Mouse (Mus musculus) stomach, postnatal 0 days (tissue): ENCODE measurements at regions not wholly inside any gene's neighbourhood (a gene's known extent, or its start where the extent isn't known, plus 50 kb on each side); places are given as distances from the start of the nearest gene placed in this dataset.

Experiments used
- ATAC-seq: fragments of 200-750 bp; cut with Nextera tagmentation; 2 replicates; pipeline ENCODE4 v1.8.0; 2017; ENCODE audit not compliant: low FRiP score, low TSS enrichment
- DNase-seq: peaks from one replicate; pipeline ENCODE4 v3.0.0-alpha.2; 2016; ENCODE audit warnings: low spot score
- H3K27ac ChIP-seq: fragments of 300-500 bp; sonication (generic); replicated peaks from 2 replicates; pipeline ENCODE4 v1.5.1; 2014; ENCODE audit warnings: mild to moderate bottlenecking, control low read depth
- H3K27me3 ChIP-seq: fragments of 300-500 bp; sonication (generic); 2 replicates; pipeline ENCODE4 v1.6.1; 2014; ENCODE audit warnings: low read length; ENCODE audit not compliant: control insufficient read depth, insufficient read depth
- H3K36me3 ChIP-seq: fragments of 300-500 bp; sonication (generic); 2 replicates; pipeline ENCODE4 v1.6.1; 2014; ENCODE audit warnings: low read length, mixed read lengths; ENCODE audit not compliant: control insufficient read depth, insufficient read depth
- H3K4me1 ChIP-seq: fragments of 300-500 bp; sonication (generic); replicated peaks from 2 replicates; pipeline ENCODE4 v1.6.1; 2014; ENCODE audit warnings: antibody characterized with exemption; ENCODE audit not compliant: control insufficient read depth, insufficient read depth
- H3K4me2 ChIP-seq: fragments of 300-500 bp; sonication (generic); replicated peaks from 2 replicates; pipeline ENCODE4 v1.6.1; 2014; ENCODE audit warnings: low read depth, mild to moderate bottlenecking, control low read depth, moderate library complexity
- H3K4me3 ChIP-seq: fragments of 300-500 bp; sonication (generic); 2 replicates; pipeline ENCODE4 v1.5.1; 2014; ENCODE audit warnings: low read depth, low read length, control low read depth
- H3K9ac ChIP-seq: fragments of 300-500 bp; sonication (generic); 2 replicates; pipeline ENCODE4 v1.6.1; 2014; ENCODE audit warnings: mild to moderate bottlenecking, low read length, control low read depth, mixed read lengths
- H3K9me3 ChIP-seq: fragments of 300-500 bp; sonication (generic); 2 replicates; pipeline ENCODE4 v1.6.1; 2016; ENCODE audit warnings: low read length; ENCODE audit not compliant: control insufficient read depth
- CTCF ChIP-seq: IDR thresholded peaks from 2 replicates; pipeline ENCODE4 v1.5.1; 2016; ENCODE audit warnings: antibody characterized with exemption, low read depth, mild to moderate bottlenecking, moderate library complexity
- EP300 ChIP-seq: optimal IDR thresholded peaks from 2 replicates; pipeline ENCODE3; 2016; ENCODE audit warnings: antibody characterized with exemption
- WGBS: fragments of 180-500 bp; shearing (Covaris S2); extraction: QIAGEN DNeasy Blood & Tissue Kit; methylation state at CpG from one replicate; pipeline ENCODE4 v1.1.7; 2014; 5-methylcytosine and 5-hydroxymethylcytosine counted together

DNA sequence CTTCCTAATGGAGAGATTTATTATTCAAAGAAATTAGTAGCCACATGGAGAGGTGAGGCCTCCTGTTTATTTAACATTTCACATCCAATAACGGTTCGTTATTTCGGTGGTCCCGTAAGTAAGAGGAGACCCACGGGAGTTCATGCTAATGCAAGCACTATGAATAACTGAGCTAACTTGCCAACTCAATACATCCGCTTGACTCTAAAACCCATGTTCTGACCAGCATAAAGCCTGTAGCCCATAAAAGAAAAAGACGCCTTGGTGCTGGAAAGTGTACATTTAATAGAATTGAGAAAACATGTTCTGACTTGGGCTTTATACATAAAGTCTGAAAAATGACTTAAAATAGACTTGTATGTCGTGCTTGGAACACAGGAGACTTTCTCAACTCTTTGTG lies 198.1 kb upstream of the Dkk2 start:
- Histone ChIP-seq H3K9me3 (no peaks in the 10 kb centered on the region), H3K36me3 (no peaks in the 10 kb centered on the region), H3K4me3 (no peak overlapping the region), H3K27ac (no peak overlapping the region), H3K4me1 (no peaks in the 10 kb centered on the region), H3K4me2 (no peak overlapping the region), H3K27me3 (no peaks in the 10 kb centered on the region), H3K9ac (no peak overlapping the region)
- no peak for ATAC-seq
- TF ChIP-seq EP300 = no peak
- TF ChIP-seq CTCF = no peak
- WGBS = 90% methylated on average over 8 of the region's 8 CpGs
- DNase-seq = no peak

GRCm38 (mm10) chr3:131887670-131888069 lies 197.4 kb upstream of the Dkk2 start:
- H3K4me2 ChIP-seq = no peak overlapping the region
- no peak overlapping the region for H3K4me3 ChIP-seq
- no peaks in the 10 kb centered on the region for H3K9me3 ChIP-seq
- no peaks in the 10 kb centered on the region for H3K36me3 ChIP-seq
- H3K9ac ChIP-seq = no peak overlapping the region
- DNase-seq = no peak
- TF ChIP-seq CTCF (no peak), EP300 (no peak)
- 72% methylated on average over 4 of the region's 4 CpGs for WGBS
- no peak overlapping the region for H3K27ac ChIP-seq
- no peaks in the 10 kb centered on the region for H3K27me3 ChIP-seq
- ATAC-seq = no peak
- no peaks in the 10 kb centered on the region for H3K4me1 ChIP-seq

DNA sequence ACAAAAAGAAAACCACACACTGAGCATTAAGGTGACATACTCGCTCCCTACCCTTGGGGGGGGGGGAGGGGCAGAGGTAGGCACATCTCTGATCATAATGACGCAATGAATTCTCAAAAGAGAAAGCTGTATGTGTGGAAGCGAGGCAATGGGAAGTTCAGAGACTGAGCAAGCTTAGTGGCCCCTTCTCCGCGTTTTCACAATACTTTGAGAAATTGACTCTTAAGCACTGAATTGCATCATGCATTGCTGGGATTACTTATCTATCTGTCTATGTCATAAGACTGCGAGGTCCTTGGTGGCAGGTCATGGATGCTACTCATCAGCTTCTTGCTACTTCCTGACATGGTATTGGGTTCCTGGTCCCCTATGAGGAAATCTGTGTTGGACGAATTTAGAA lies 193.2 kb upstream of the Dkk2 start:
- H3K36me3 ChIP-seq = no peaks in the 10 kb centered on the region
- no peaks in the 10 kb centered on the region for H3K4me1 ChIP-seq
- TF ChIP-seq CTCF (no peak), EP300 (no peak)
- H3K9me3 ChIP-seq = no peaks in the 10 kb centered on the region
- no peak for ATAC-seq
- no peak overlapping the region for H3K4me3 ChIP-seq
- WGBS = 75% methylated on average over 7 of the region's 7 CpGs
- H3K27ac ChIP-seq = no peak overlapping the region
- H3K27me3 ChIP-seq = no peaks in the 10 kb centered on the region
- H3K4me2 ChIP-seq = no peak overlapping the region
- no peak overlapping the region for H3K9ac ChIP-seq
- DNase-seq = no peak

GRCm38 (mm10) chr3:131893061-131893804 lies 191.9 kb upstream of the Dkk2 start:
- Histone ChIP-seq H3K4me2 (no peak overlapping the region), H3K36me3 (no peaks in the 10 kb centered on the region), H3K4me3 (no peak overlapping the region), H3K9me3 (no peaks in the 10 kb centered on the region), H3K4me1 (no peaks in the 10 kb centered on the region), H3K9ac (no peak overlapping the region), H3K27ac (no peak overlapping the region), H3K27me3 (no peaks in the 10 kb centered on the region)
- TF ChIP-seq EP300 = no peak
- no peak for TF ChIP-seq CTCF
- no peak for DNase-seq
- whole genome bisulfite sequencing = 43% methylated on average over 16 of the region's 16 CpGs
- no peak for ATAC-seq

DNA sequence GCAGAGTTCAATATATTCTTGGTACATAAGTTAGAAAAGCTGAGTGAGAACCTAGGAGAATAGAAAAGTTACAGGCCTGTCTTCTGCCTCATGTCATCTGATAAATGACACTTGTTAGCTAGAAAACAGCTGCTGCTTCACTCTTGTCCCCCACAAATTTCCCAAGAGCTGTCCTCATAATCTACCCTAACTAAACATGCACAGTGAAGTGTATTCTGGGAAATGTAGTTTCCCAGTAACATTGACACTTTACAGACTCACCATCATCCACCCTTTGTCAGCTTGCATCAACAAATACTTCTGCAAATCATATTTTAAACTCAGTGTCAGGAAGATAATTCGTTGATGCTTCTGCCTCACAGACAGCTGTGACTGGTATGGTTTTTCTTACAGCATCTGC lies 190.0 kb upstream of the Dkk2 start:
- no peak for ATAC-seq
- Histone ChIP-seq H3K27ac (no peak overlapping the region), H3K36me3 (no peaks in the 10 kb centered on the region), H3K4me3 (no peak overlapping the region), H3K27me3 (no peaks in the 10 kb centered on the region), H3K9me3 (no peaks in the 10 kb centered on the region), H3K9ac (no peak overlapping the region), H3K4me2 (no peak overlapping the region), H3K4me1 (no peaks in the 10 kb centered on the region)
- 38% methylated on average over 1 of the region's 1 CpGs for WGBS
- TF ChIP-seq CTCF (no peak), EP300 (no peak)
- DNase-seq = no peak

DNA sequence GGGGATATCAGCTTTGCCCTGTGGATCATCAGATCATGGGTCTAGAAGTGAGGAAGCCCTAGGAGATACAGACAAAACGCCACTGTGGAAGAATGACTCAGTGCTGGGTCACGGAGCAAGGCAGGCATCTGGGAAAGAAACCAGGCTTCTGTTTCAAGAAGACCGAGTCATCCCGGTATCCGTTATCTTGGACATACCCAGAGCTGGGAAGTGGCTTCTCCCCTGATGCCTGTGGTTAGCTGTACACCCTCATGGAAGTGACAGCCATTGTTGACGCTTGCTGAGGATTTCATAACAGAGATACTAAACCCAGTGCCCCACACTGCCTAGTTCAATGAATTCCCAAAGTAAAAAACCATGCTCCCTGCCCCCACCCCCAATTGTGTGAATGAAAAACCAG lies 171.6 kb upstream of the Dkk2 start:
- no peak for TF ChIP-seq EP300
- TF ChIP-seq CTCF = no peak
- ATAC-seq (no peak), DNase-seq (no peak)
- WGBS = 80% methylated on average over 6 of the region's 6 CpGs
- no peak overlapping the region for H3K27ac ChIP-seq
- no peaks in the 10 kb centered on the region for H3K9me3 ChIP-seq
- no peaks in the 10 kb centered on the region for H3K27me3 ChIP-seq
- no peak overlapping the region for H3K4me2 ChIP-seq
- H3K36me3 ChIP-seq = no peaks in the 10 kb centered on the region
- no peaks in the 10 kb centered on the region for H3K4me1 ChIP-seq
- H3K4me3 ChIP-seq = no peak overlapping the region
- no peak overlapping the region for H3K9ac ChIP-seq
